Mouse (Mus musculus) limb, embryonic 10.5 days (tissue): Measurements from ENCODE around the gene Prss53. TPM values are rescaled to one million over a fixed set of nuclear protein-coding genes. Genes with fewer than 3 reads are reported as not detected.
A peak's percentile ranks its signal among the peaks of the same experiment; 100 is the strongest.

Experiments used
- DNase-seq: peaks from one replicate; pipeline ENCODE4 v3.0.0-alpha.2; 2017; ENCODE audit warnings: low spot score
- H3K27ac ChIP-seq: fragments of 300-500 bp; sonication (generic); 2 replicates; pipeline ENCODE4 v1.5.1; 2016; ENCODE audit warnings: mild to moderate bottlenecking
- H3K27me3 ChIP-seq: fragments of 300-500 bp; sonication (generic); 2 replicates; pipeline ENCODE4 v1.6.1; 2016; ENCODE audit warnings: low read depth, mild to moderate bottlenecking; ENCODE audit not compliant: poor library complexity, severe bottlenecking
- H3K36me3 ChIP-seq: fragments of 300-500 bp; sonication (generic); 2 replicates; pipeline ENCODE4 v1.6.1; 2016; ENCODE audit warnings: mild to moderate bottlenecking, moderate library complexity
- H3K4me1 ChIP-seq: fragments of 300-500 bp; sonication (generic); 2 replicates; pipeline ENCODE4 v1.6.1; 2016
- H3K4me3 ChIP-seq: fragments of 300-500 bp; sonication (generic); 2 replicates; pipeline ENCODE4 v1.5.1; 2016; ENCODE audit warnings: mild to moderate bottlenecking, moderate library complexity
- H3K9me3 ChIP-seq: fragments of 300-500 bp; sonication (generic); replicated peaks from 2 replicates; pipeline ENCODE4 v1.6.1; 2016; ENCODE audit warnings: mild to moderate bottlenecking
- WGBS: fragments of 180-500 bp; shearing (Covaris S2); methylation state at CpG from one replicate; pipeline ENCODE4 v1.1.7; 2016; 5-methylcytosine and 5-hydroxymethylcytosine counted together
- polyA plus RNA-seq: library from polyadenylated mRNA; unstranded; fragments of >200 nt; fragmentation: Nextera tagmentation; extraction: Ambion mirVana; gene quantifications from 2 replicates; pipeline ENCODE4 v1.2.1, GENCODE M21; 2016

Prss53 gene
- polyA plus RNA-seq, 1 experiment from 2014 or later: 0.75 TPM

DNA sequence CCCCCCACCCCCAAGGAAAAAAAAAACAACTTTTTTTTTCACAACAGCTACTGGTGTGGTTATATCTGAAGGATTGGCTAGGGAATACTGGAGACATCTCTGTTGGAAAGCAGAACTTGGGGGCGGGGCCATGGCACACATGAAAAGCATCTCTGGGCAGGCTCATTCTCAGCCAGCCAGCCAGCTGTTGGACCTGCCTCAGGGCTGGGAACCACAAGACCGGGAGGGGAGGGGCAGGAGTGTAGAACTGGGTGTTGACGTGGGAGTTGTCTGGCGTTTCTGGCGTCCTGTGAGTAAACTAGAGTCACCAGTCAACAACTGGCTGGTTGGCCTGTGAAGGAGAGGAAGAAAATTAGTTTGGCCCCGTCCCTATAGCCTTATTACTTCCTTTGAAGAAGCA, 4.8 kb downstream of the Prss53 start:
- WGBS: 71% methylated on average over 6 of the region's 6 CpGs

GRCm38 (mm10) chr7:127880431-127880830, 10.3 kb downstream of the Prss53 start:
- 89% methylated on average over 12 of the region's 12 CpGs for WGBS
- H3K4me1 ChIP-seq: peaks cover 17% of the 10 kb centered on the region
- H3K27ac ChIP-seq: no peak overlapping the region
- H3K27me3 ChIP-seq: no peaks in the 10 kb centered on the region
- H3K36me3 ChIP-seq: peaks cover 81% of the 10 kb centered on the region
- no peak for DNase-seq
- no peak overlapping the region for H3K4me3 ChIP-seq
- no peaks in the 10 kb centered on the region for H3K9me3 ChIP-seq

More for the DNA sequence above, 4.8 kb downstream of the Prss53 start:
- DNase-seq: no peak
- Histone ChIP-seq H3K4me3 (no peak overlapping the region), H3K27me3 (no peaks in the 10 kb centered on the region), H3K27ac (no peak overlapping the region), H3K4me1 (peaks cover 9% of the 10 kb centered on the region; the same call in 1 of the 2 replicates), H3K9me3 (no peaks in the 10 kb centered on the region), H3K36me3 (peaks cover 99% of the 10 kb centered on the region)

DNA sequence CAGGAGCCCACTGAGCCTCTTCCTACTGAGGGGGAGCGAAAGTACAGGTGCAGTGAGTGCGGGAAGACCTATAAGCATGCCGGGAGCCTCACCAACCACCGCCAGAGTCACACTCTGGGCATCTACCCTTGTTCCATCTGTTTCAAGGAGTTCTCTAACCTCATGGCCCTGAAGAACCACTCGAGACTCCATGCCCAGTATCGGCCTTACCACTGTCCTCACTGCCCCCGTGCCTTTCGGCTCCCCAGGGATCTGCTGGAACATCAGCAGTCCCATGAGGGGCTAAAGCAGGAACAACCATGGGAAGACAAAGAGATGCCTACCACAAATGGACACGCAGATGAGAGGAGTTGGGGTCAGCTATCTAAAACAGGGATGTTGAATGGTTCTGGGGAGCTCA, 11.5 kb downstream of the Prss53 start:
- Histone ChIP-seq H3K27me3 (no peaks in the 10 kb centered on the region), H3K27ac (no peak overlapping the region), H3K36me3 (peaks cover 69% of the 10 kb centered on the region), H3K9me3 (no peaks in the 10 kb centered on the region), H3K4me3 (no peak overlapping the region), H3K4me1 (peaks cover 20% of the 10 kb centered on the region)
- DNase-seq: no peak
- 96% methylated on average over 9 of the region's 9 CpGs for WGBS

- peak within 1 kb of the TSS; percentile 94 for H3K4me3 ChIP-seq
- WGBS: under 1% methylated on average over 60 of the region's 60 CpGs
- peaks cover 23% of the 10 kb centered on the region for H3K4me1 ChIP-seq
- peak; percentile 97 for DNase-seq
- H3K9me3 ChIP-seq: no peaks in the 10 kb centered on the region
- peak within 1 kb of the TSS; percentile 99 for H3K27ac ChIP-seq
- peaks cover 65% of the 10 kb centered on the region for H3K36me3 ChIP-seq
- no peaks in the 10 kb centered on the region for H3K27me3 ChIP-seq
Observed at GRCm38 (mm10) chr7:127876467-127877348, 14.1 kb downstream of the Prss53 start, which contains the start of gene Zfp668. Gene Zfp668, minus strand, starts transcription at chr7:127876828.

DNA sequence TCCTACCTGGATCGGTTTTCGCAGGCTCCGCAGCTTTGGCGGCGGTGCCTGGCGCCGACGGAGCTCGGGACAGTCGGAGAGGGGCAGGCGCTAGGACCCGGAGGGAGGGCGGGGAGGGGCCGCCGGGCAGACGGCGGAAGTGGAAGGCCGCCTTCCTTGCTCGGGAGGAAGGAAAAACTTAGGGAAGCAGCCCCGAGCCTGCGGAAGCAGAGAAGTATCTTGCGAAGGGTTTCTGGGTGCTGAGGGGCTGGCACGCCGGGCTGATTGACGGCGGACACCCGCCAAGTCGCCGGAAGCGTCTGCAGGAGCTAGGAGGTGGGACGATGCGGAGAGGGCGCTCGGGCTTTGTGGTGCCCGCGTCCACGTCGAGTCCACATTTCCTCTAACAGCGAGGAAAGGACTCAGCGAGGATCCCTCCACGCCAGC, 14.7 kb downstream of the Prss53 start, which contains the start of gene Zfp646:
Gene Zfp646, plus strand, starts transcription at position 181 of the 426 bp plus-strand sequence.
- Histone ChIP-seq H3K36me3 (peaks cover 65% of the 10 kb centered on the region), H3K4me1 (peaks cover 23% of the 10 kb centered on the region), H3K4me3 (peak within 1 kb of the TSS; percentile 94)

GRCm38 (mm10) chr7:127875627-127876001, 15.2 kb downstream of the Prss53 start:
- Histone ChIP-seq H3K4me1 (peaks cover 23% of the 10 kb centered on the region), H3K36me3 (peaks cover 65% of the 10 kb centered on the region), H3K27me3 (no peaks in the 10 kb centered on the region), H3K4me3 (peak overlapping the region; percentile 94), H3K9me3 (no peaks in the 10 kb centered on the region), H3K27ac (peak overlapping the region; percentile 99)
- WGBS: under 1% methylated on average over 40 of the region's 43 CpGs
- peak; percentile 100 for DNase-seq

More for the DNA sequence above, 14.7 kb downstream of the Prss53 start, which contains the start of gene Zfp646:
- H3K27ac ChIP-seq: peak within 1 kb of the TSS; percentile 99
- H3K9me3 ChIP-seq: no peaks in the 10 kb centered on the region
- H3K27me3 ChIP-seq: no peaks in the 10 kb centered on the region
- WGBS: under 1% methylated on average over 41 of the region's 41 CpGs
- peak; percentile 96 for DNase-seq

- WGBS: 6% methylated on average over 20 of the region's 20 CpGs
- H3K36me3 ChIP-seq: peaks cover 65% of the 10 kb centered on the region
- H3K9me3 ChIP-seq: no peaks in the 10 kb centered on the region
- H3K4me1 ChIP-seq: peaks cover 23% of the 10 kb centered on the region
- H3K4me3 ChIP-seq: peak overlapping the region; percentile 94
- DNase-seq: no peak
- no peaks in the 10 kb centered on the region for H3K27me3 ChIP-seq
- H3K27ac ChIP-seq: peak overlapping the region; percentile 99
Observed at GRCm38 (mm10) chr7:127874812-127875626, 15.8 kb downstream of the Prss53 start.

DNA sequence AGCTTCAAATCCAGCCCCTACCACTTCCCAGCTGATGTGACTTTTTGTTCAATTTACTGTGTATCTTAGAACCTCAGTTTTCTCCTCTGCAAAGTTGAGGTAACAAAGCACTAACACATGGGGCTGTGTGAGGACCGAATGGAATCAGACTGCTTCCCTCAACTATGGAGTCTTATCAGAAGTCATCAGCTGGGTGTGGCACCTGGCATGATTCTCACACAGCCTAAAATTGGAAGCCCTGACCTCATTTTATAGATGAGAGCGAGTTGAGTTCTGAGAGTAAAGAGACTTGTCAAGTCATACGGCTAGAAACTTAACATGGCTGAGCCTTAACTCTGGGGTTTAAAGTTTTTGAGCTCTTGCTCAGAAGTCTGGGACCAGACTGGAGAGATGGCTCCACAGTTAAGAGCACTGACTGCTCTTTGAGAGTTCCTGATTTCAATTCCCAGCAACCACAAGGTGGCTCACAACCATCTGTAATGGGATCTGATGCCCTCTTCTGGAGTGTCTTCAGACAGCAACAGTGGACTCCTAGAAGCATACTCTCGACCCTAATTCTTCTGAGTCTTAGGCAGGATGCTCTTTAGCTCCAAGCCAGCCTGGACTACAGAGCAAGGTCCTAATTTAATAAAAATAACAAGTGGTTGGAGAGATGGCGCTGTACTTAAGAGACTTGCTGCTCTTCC, 20.5 kb downstream of the Prss53 start:
- Histone ChIP-seq H3K36me3 (peaks cover 85% of the 10 kb centered on the region), H3K4me3 (no peak overlapping the region), H3K4me1 (peaks cover 15% of the 10 kb centered on the region), H3K9me3 (no peaks in the 10 kb centered on the region), H3K27ac (no peak overlapping the region), H3K27me3 (no peaks in the 10 kb centered on the region)
- no peak for DNase-seq
- WGBS: 84% methylated on average over 5 of the region's 5 CpGs

DNA sequence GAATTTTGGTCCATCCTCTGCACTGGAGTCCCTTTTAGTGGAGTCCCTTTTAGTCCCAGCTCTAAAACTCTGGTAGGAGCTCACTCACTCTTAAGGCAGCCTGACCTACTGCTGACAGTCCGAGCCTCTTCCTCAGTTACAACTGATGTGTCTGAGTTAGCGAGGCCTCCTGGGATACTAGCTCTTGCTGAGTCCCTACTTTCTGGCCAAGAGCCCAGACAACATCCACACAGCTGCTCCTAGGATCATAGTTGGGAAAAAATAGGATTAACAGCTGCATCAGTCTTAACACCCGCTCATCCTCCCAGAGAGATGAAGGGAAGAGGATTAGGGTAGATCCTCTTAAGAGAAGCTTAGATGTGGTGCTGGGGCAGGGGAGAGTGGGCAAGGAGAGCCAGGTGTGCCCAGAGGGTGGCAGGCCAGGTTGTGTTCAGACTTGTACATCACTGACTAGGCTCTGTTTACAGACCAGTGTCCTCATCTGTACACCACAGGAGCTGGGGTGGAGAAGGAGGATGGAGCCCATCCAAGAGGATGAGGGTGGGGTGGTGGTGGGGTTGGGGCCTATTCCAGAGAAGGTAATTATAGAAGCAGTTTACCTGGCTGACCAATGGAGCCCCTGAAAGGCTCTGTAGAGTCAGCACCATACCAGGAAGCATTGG, 21.5 kb downstream of the Prss53 start:
- no peak for DNase-seq
- H3K27me3 ChIP-seq: no peaks in the 10 kb centered on the region
- no peak overlapping the region for H3K27ac ChIP-seq
- no peak overlapping the region for H3K4me3 ChIP-seq
- WGBS: 88% methylated on average over 3 of the region's 3 CpGs
- H3K36me3 ChIP-seq: peaks cover 95% of the 10 kb centered on the region
- peaks cover 12% of the 10 kb centered on the region for H3K4me1 ChIP-seq
- H3K9me3 ChIP-seq: no peaks in the 10 kb centered on the region

GRCm38 (mm10) chr7:127867641-127868040, 23.1 kb downstream of the Prss53 start:
- no peak for DNase-seq
- Histone ChIP-seq H3K27ac (no peak overlapping the region), H3K9me3 (no peaks in the 10 kb centered on the region), H3K27me3 (no peaks in the 10 kb centered on the region), H3K4me3 (no peak overlapping the region), H3K4me1 (no peaks in the 10 kb centered on the region), H3K36me3 (peaks cover 81% of the 10 kb centered on the region)
- WGBS: 97% methylated on average over 18 of the region's 18 CpGs

GRCm38 (mm10) chr7:127866434-127866833, 24.3 kb downstream of the Prss53 start:
- Histone ChIP-seq H3K27ac (no peak overlapping the region), H3K4me1 (no peaks in the 10 kb centered on the region), H3K4me3 (no peak overlapping the region), H3K36me3 (peaks cover 71% of the 10 kb centered on the region), H3K27me3 (no peaks in the 10 kb centered on the region), H3K9me3 (no peaks in the 10 kb centered on the region)
- no peak for DNase-seq
- 94% methylated on average over 12 of the region's 12 CpGs for WGBS

- no peak for DNase-seq
- Histone ChIP-seq H3K4me1 (no peaks in the 10 kb centered on the region), H3K27ac (no peak overlapping the region), H3K36me3 (no peaks in the 10 kb centered on the region), H3K27me3 (no peaks in the 10 kb centered on the region), H3K4me3 (no peak overlapping the region), H3K9me3 (no peaks in the 10 kb centered on the region)
- WGBS: 95% methylated on average over 6 of the region's 6 CpGs
Observed at GRCm38 (mm10) chr7:127858258-127858657, 32.5 kb downstream of the Prss53 start.
